Mouse (Mus musculus) C2C12 (cell line): ENCODE data around the gene Dkk2. TPM values are rescaled to one million over a fixed set of nuclear protein-coding genes. Genes with fewer than 3 reads are reported as not detected.

Source experiments
- H3K27me3 ChIP-seq: one replicate; pipeline ENCODE4 v1.6.1; 2011; ENCODE audit not compliant: control insufficient read depth, insufficient read depth, insufficient read length
- H3K36me3 ChIP-seq: one replicate; pipeline ENCODE4 v1.6.1; 2011; ENCODE audit not compliant: control insufficient read depth, insufficient read depth
- H3K4me3 ChIP-seq: one replicate; pipeline ENCODE4 v1.5.1; 2011; ENCODE audit warnings: mild to moderate bottlenecking, control low read depth; ENCODE audit not compliant: poor library complexity, insufficient read depth, severe bottlenecking
- H3K79me2 ChIP-seq: one replicate; pipeline ENCODE4 v1.6.1; 2011; ENCODE audit not compliant: control insufficient read depth, insufficient read depth
- H3K79me3 ChIP-seq: one replicate; pipeline ENCODE4 v1.6.1; 2011; ENCODE audit warnings: low read depth, control low read depth
- H3ac ChIP-seq: one replicate; pipeline ENCODE3; 2011; ENCODE audit warnings: low read depth; ENCODE audit not compliant: control insufficient read depth, insufficient read length
- CEBPB ChIP-seq: IDR thresholded peaks from one replicate; pipeline ENCODE4 v1.6.1; 2011; ENCODE audit warnings: low read depth, mild to moderate bottlenecking, control low read depth, moderate library complexity
- CTCF ChIP-seq: IDR thresholded peaks from one replicate; pipeline ENCODE4 v1.5.1; 2011; ENCODE audit not compliant: control insufficient read depth, insufficient read depth, insufficient read length
- FOSL1 ChIP-seq: IDR thresholded peaks from one replicate; pipeline ENCODE4 v1.8.0; 2011; ENCODE audit warnings: mild to moderate bottlenecking, low read length; ENCODE audit not compliant: poor library complexity, insufficient read depth, severe bottlenecking
- MAX ChIP-seq: IDR thresholded peaks from one replicate; pipeline ENCODE4 v1.6.1; 2011; ENCODE audit warnings: mild to moderate bottlenecking, control low read depth
- MYOD1 ChIP-seq: IDR thresholded peaks from one replicate; pipeline ENCODE4 v1.6.1; 2011; ENCODE audit warnings: low read depth; ENCODE audit not compliant: control insufficient read depth, insufficient read length
- MYOG ChIP-seq: IDR thresholded peaks from one replicate; pipeline ENCODE4 v1.6.1; 2011; ENCODE audit not compliant: control insufficient read depth, insufficient read length; ENCODE audit errors: extremely low read depth
- USF1 ChIP-seq: IDR thresholded peaks from one replicate; pipeline ENCODE4 v1.6.1; 2011; ENCODE audit warnings: low read depth, mild to moderate bottlenecking, control low read depth, moderate library complexity
- polyA plus RNA-seq: library from polyadenylated mRNA; unstranded; fragments of >200 nt; fragmentation: generic; extraction: Trizol; gene quantifications from one replicate; pipeline ENCODE4 v1.2.1, GENCODE M21; 2012; ENCODE audit warnings: missing spikeins

Dkk2 gene
- polyA plus RNA-seq, 1 experiment: 0.05 TPM

- H3ac ChIP-seq: no peak overlapping the region
- H3K4me3 ChIP-seq: no peak overlapping the region
- H3K79me3 ChIP-seq: no peaks in the 10 kb centered on the region
- TF ChIP-seq MAX (no peak), FOSL1 (no peak), MYOG (no peak), USF1 (no peak), CEBPB (no peak), MYOD1 (no peak), CTCF (no peak)
- H3K27me3 ChIP-seq: no peaks in the 10 kb centered on the region
- no peaks in the 10 kb centered on the region for H3K36me3 ChIP-seq
- H3K79me2 ChIP-seq: no peaks in the 10 kb centered on the region
Measured at GRCm38 (mm10) chr3:132219977-132220487, 134.9 kb downstream of the Dkk2 start.

- Histone ChIP-seq H3K36me3 (no peaks in the 10 kb centered on the region), H3K27me3 (no peaks in the 10 kb centered on the region), H3K79me3 (no peaks in the 10 kb centered on the region), H3K79me2 (no peaks in the 10 kb centered on the region), H3K4me3 (no peak overlapping the region), H3ac (no peak overlapping the region)
- TF ChIP-seq MYOD1 (no peak), MAX (no peak), FOSL1 (no peak), MYOG (no peak), USF1 (no peak), CTCF (no peak), CEBPB (no peak)
Measured at GRCm38 (mm10) chr3:132227622-132228021, 142.5 kb downstream of the Dkk2 start.
